Mouse (Mus musculus): Measurements from ENCODE around the gene Tfrc. TPM values are rescaled to one million over a fixed set of nuclear protein-coding genes. Genes with fewer than 3 reads are reported as not detected.

Gene Tfrc
- polyA plus RNA-seq, 1 experiment from 2014 or later = 40.2 TPM

- no peaks in the 10 kb centered on the region for H3K36me3 ChIP-seq (ENCODE audit: control insufficient read depth, insufficient read depth, low read length)
- H3K27me3 ChIP-seq (replicated peaks; ENCODE audit: control insufficient read depth, insufficient read depth, low read length) = no peaks in the 10 kb centered on the region
- H3K27ac ChIP-seq (replicated peaks; ENCODE audit: low read depth, low read length) = no peak overlapping the region
- DNase-seq (ENCODE audit: low spot score) (no peak), ATAC-seq (ENCODE audit: low read depth) (no peak)
- H3K9me3 ChIP-seq (ENCODE audit: control insufficient read depth, low read length) = no peaks in the 10 kb centered on the region
- H3K9ac ChIP-seq (ENCODE audit: low read depth, low read length) = no peak overlapping the region
- no peak overlapping the region for H3K4me2 ChIP-seq (ENCODE audit: low read depth, low read length)
- peaks cover 19% of the 10 kb centered on the region for H3K4me1 ChIP-seq (ENCODE audit: control insufficient read depth, insufficient read depth, low read length)
- no peak overlapping the region for H3K4me3 ChIP-seq (ENCODE audit: low read depth, low read length)
Observed at GRCm38 (mm10) chr16:32647712-32648111, 39.0 kb downstream of the Tfrc start.

- Histone ChIP-seq H3K9ac (ENCODE audit: low read depth, low read length) (no peak overlapping the region), H3K4me2 (ENCODE audit: low read depth, low read length) (no peak overlapping the region), H3K4me3 (ENCODE audit: low read depth, low read length) (no peak overlapping the region), H3K27me3 (replicated peaks; ENCODE audit: control insufficient read depth, insufficient read depth, low read length) (no peaks in the 10 kb centered on the region), H3K9me3 (ENCODE audit: control insufficient read depth, low read length) (no peaks in the 10 kb centered on the region), H3K4me1 (ENCODE audit: control insufficient read depth, insufficient read depth, low read length) (peaks cover 11% of the 10 kb centered on the region), H3K36me3 (ENCODE audit: control insufficient read depth, insufficient read depth, low read length) (no peaks in the 10 kb centered on the region), H3K27ac (replicated peaks; ENCODE audit: low read depth, low read length) (no peak overlapping the region)
- DNase-seq (ENCODE audit: low spot score) (no peak), ATAC-seq (ENCODE audit: low read depth) (no peak)
Observed at GRCm38 (mm10) chr16:32650461-32650860, 41.7 kb downstream of the Tfrc start.

- Histone ChIP-seq H3K4me3 (ENCODE audit: low read depth, low read length) (no peak overlapping the region), H3K9me3 (ENCODE audit: control insufficient read depth, low read length) (no peaks in the 10 kb centered on the region), H3K27ac (replicated peaks; ENCODE audit: low read depth, low read length) (no peak overlapping the region; the same call in 1 of the 2 replicates), H3K4me1 (ENCODE audit: control insufficient read depth, insufficient read depth, low read length) (peaks cover 4% of the 10 kb centered on the region), H3K27me3 (replicated peaks; ENCODE audit: control insufficient read depth, insufficient read depth, low read length) (no peaks in the 10 kb centered on the region), H3K9ac (ENCODE audit: low read depth, low read length) (no peak overlapping the region), H3K36me3 (ENCODE audit: control insufficient read depth, insufficient read depth, low read length) (no peaks in the 10 kb centered on the region), H3K4me2 (ENCODE audit: low read depth, low read length) (no peak overlapping the region)
- DNase-seq (ENCODE audit: low spot score) (no peak), ATAC-seq (ENCODE audit: low read depth) (no peak)
- WGBS = 84% methylated on average over 5 of the region's 5 CpGs
Observed at GRCm38 (mm10) chr16:32650974-32651618, 42.4 kb downstream of the Tfrc start.

- DNase-seq (ENCODE audit: low spot score) = no peak
- Histone ChIP-seq H3K9ac (ENCODE audit: low read depth, low read length) (no peak overlapping the region), H3K9me3 (ENCODE audit: control insufficient read depth, low read length) (no peaks in the 10 kb centered on the region)
Observed at GRCm38 (mm10) chr16:32654071-32654733, 45.5 kb downstream of the Tfrc start.

GRCm38 (mm10) chr16:32655534-32655933 lies 46.8 kb downstream of the Tfrc start:
- Histone ChIP-seq H3K27ac (replicated peaks; ENCODE audit: low read depth, low read length) (no peak overlapping the region), H3K4me2 (ENCODE audit: low read depth, low read length) (no peak overlapping the region), H3K9ac (ENCODE audit: low read depth, low read length) (no peak overlapping the region), H3K4me3 (ENCODE audit: low read depth, low read length) (no peak overlapping the region), H3K27me3 (replicated peaks; ENCODE audit: control insufficient read depth, insufficient read depth, low read length) (no peaks in the 10 kb centered on the region), H3K9me3 (ENCODE audit: control insufficient read depth, low read length) (no peaks in the 10 kb centered on the region), H3K4me1 (ENCODE audit: control insufficient read depth, insufficient read depth, low read length) (peaks cover 21% of the 10 kb centered on the region), H3K36me3 (ENCODE audit: control insufficient read depth, insufficient read depth, low read length) (no peaks in the 10 kb centered on the region)
- DNase-seq (ENCODE audit: low spot score) (no peak), ATAC-seq (ENCODE audit: low read depth) (no peak)
- WGBS = 92% methylated on average over 4 of the region's 4 CpGs

More at GRCm38 (mm10) chr16:32654071-32654733, 45.5 kb downstream of the Tfrc start:
- Histone ChIP-seq H3K27me3 (replicated peaks; ENCODE audit: control insufficient read depth, insufficient read depth, low read length) (no peaks in the 10 kb centered on the region), H3K36me3 (ENCODE audit: control insufficient read depth, insufficient read depth, low read length) (no peaks in the 10 kb centered on the region), H3K4me2 (ENCODE audit: low read depth, low read length) (no peak overlapping the region), H3K4me3 (ENCODE audit: low read depth, low read length) (no peak overlapping the region), H3K4me1 (ENCODE audit: control insufficient read depth, insufficient read depth, low read length) (peaks cover 11% of the 10 kb centered on the region), H3K27ac (replicated peaks; ENCODE audit: low read depth, low read length) (no peak overlapping the region)
- 78% methylated on average over 6 of the region's 6 CpGs for WGBS
- ATAC-seq (ENCODE audit: low read depth) = no peak

GRCm38 (mm10) chr16:32656321-32656720 lies 47.6 kb downstream of the Tfrc start:
- H3K4me1 ChIP-seq (ENCODE audit: control insufficient read depth, insufficient read depth, low read length) = peaks cover 29% of the 10 kb centered on the region

GRCm38 (mm10) chr16:32656794-32657193 lies 48.1 kb downstream of the Tfrc start:
- no peak overlapping the region for H3K4me2 ChIP-seq (ENCODE audit: low read depth, low read length)
- peaks cover 33% of the 10 kb centered on the region for H3K4me1 ChIP-seq (ENCODE audit: control insufficient read depth, insufficient read depth, low read length)
- no peak for DNase-seq (ENCODE audit: low spot score)
- no peaks in the 10 kb centered on the region for H3K27me3 ChIP-seq (replicated peaks; ENCODE audit: control insufficient read depth, insufficient read depth, low read length)
- no peak for ATAC-seq (ENCODE audit: low read depth)
- H3K9me3 ChIP-seq (ENCODE audit: control insufficient read depth, low read length) = no peaks in the 10 kb centered on the region
- H3K4me3 ChIP-seq (ENCODE audit: low read depth, low read length) = no peak overlapping the region
- H3K36me3 ChIP-seq (ENCODE audit: control insufficient read depth, insufficient read depth, low read length) = no peaks in the 10 kb centered on the region
- H3K9ac ChIP-seq (ENCODE audit: low read depth, low read length) = no peak overlapping the region
- H3K27ac ChIP-seq (replicated peaks; ENCODE audit: low read depth, low read length) = no peak overlapping the region
- 72% methylated on average over 8 of the region's 8 CpGs for WGBS

More at GRCm38 (mm10) chr16:32656321-32656720, 47.6 kb downstream of the Tfrc start:
- Histone ChIP-seq H3K27ac (replicated peaks; ENCODE audit: low read depth, low read length) (no peak overlapping the region), H3K4me2 (ENCODE audit: low read depth, low read length) (no peak overlapping the region), H3K27me3 (replicated peaks; ENCODE audit: control insufficient read depth, insufficient read depth, low read length) (no peaks in the 10 kb centered on the region), H3K9ac (ENCODE audit: low read depth, low read length) (no peak overlapping the region), H3K36me3 (ENCODE audit: control insufficient read depth, insufficient read depth, low read length) (no peaks in the 10 kb centered on the region), H3K9me3 (ENCODE audit: control insufficient read depth, low read length) (no peaks in the 10 kb centered on the region), H3K4me3 (ENCODE audit: low read depth, low read length) (no peak overlapping the region)
- no peak for ATAC-seq (ENCODE audit: low read depth)
- 78% methylated on average over 8 of the region's 8 CpGs for WGBS
- no peak for DNase-seq (ENCODE audit: low spot score)

GRCm38 (mm10) chr16:32657498-32658250 lies 49.0 kb downstream of the Tfrc start:
- H3K4me1 ChIP-seq (ENCODE audit: control insufficient read depth, insufficient read depth, low read length) = peaks cover 36% of the 10 kb centered on the region
- H3K36me3 ChIP-seq (ENCODE audit: control insufficient read depth, insufficient read depth, low read length) = no peaks in the 10 kb centered on the region
- 83% methylated on average over 15 of the region's 16 CpGs for WGBS
- H3K27me3 ChIP-seq (replicated peaks; ENCODE audit: control insufficient read depth, insufficient read depth, low read length) = no peaks in the 10 kb centered on the region
- no peak overlapping the region for H3K9ac ChIP-seq (ENCODE audit: low read depth, low read length)
- no peak overlapping the region for H3K4me2 ChIP-seq (ENCODE audit: low read depth, low read length)
- no peak overlapping the region for H3K4me3 ChIP-seq (ENCODE audit: low read depth, low read length)
- H3K27ac ChIP-seq (replicated peaks; ENCODE audit: low read depth, low read length) = no peak overlapping the region
- DNase-seq (ENCODE audit: low spot score) (no peak), ATAC-seq (ENCODE audit: low read depth) (no peak)
- H3K9me3 ChIP-seq (ENCODE audit: control insufficient read depth, low read length) = no peaks in the 10 kb centered on the region

Data from embryonic facial prominence, embryonic 14.5 days (tissue).